Mouse (Mus musculus): ENCODE results near the gene Ankmy2.

The Ankmy2 gene

GRCm38 (mm10) chr12:36156637-36157303 is at the start of gene Ankmy2:
Gene Ankmy2 (plus strand): TSS chr12:36157114.
- DNase-seq (ENCODE audit: low spot score in 2 of 2): peak; percentile 88 to 91

GRCm38 (mm10) chr12:36108442-36108841 is 48.5 kb upstream of the Ankmy2 start:
- DNase-seq (ENCODE audit: low spot score in 2 of 2): no peak

GRCm38 (mm10) chr12:36110457-36110856 is 46.5 kb upstream of the Ankmy2 start:
- DNase-seq (ENCODE audit: low spot score in 2 of 2): no peak

- DNase-seq (ENCODE audit: low spot score in 2 of 2): no peak
Measured at GRCm38 (mm10) chr12:36111110-36111509, 45.8 kb upstream of the Ankmy2 start.

- DNase-seq (ENCODE audit: low spot score in 2 of 2): no peak
Measured at GRCm38 (mm10) chr12:36112081-36112480, 44.8 kb upstream of the Ankmy2 start.

GRCm38 (mm10) chr12:36117161-36117560 is 39.8 kb upstream of the Ankmy2 start:
- no peak for DNase-seq (ENCODE audit: low spot score in 2 of 2)

GRCm38 (mm10) chr12:36119244-36119643 is 37.7 kb upstream of the Ankmy2 start:
- no peak for DNase-seq (ENCODE audit: low spot score in 2 of 2)

- no peak for DNase-seq (ENCODE audit: low spot score in 2 of 2)
Measured at GRCm38 (mm10) chr12:36126049-36126448, 30.9 kb upstream of the Ankmy2 start.

GRCm38 (mm10) chr12:36129826-36130225 is 27.1 kb upstream of the Ankmy2 start:
- DNase-seq (ENCODE audit: low spot score in 2 of 2): no peak

GRCm38 (mm10) chr12:36132254-36132653 is 24.7 kb upstream of the Ankmy2 start:
- no peak for DNase-seq (ENCODE audit: low spot score in 2 of 2)

- DNase-seq (ENCODE audit: low spot score in 2 of 2): no peak
Measured at GRCm38 (mm10) chr12:36132668-36133067, 24.2 kb upstream of the Ankmy2 start.

- DNase-seq (ENCODE audit: low spot score in 2 of 2): no peak
Measured at GRCm38 (mm10) chr12:36133547-36133946, 23.4 kb upstream of the Ankmy2 start.

GRCm38 (mm10) chr12:36134111-36134510 is 22.8 kb upstream of the Ankmy2 start:
- no peak for DNase-seq (ENCODE audit: low spot score in 2 of 2)

GRCm38 (mm10) chr12:36135409-36135808 is 21.5 kb upstream of the Ankmy2 start:
- no peak for DNase-seq (ENCODE audit: low spot score in 2 of 2)

- DNase-seq (ENCODE audit: low spot score in 2 of 2): no peak
Measured at GRCm38 (mm10) chr12:36136285-36136684, 20.6 kb upstream of the Ankmy2 start.

- no peak for DNase-seq (ENCODE audit: low spot score in 2 of 2)
Measured at GRCm38 (mm10) chr12:36137192-36137591, 19.7 kb upstream of the Ankmy2 start.

- peak; percentile 23 to 28 for DNase-seq (ENCODE audit: low spot score in 2 of 2)
Measured at GRCm38 (mm10) chr12:36140401-36140800, 16.5 kb upstream of the Ankmy2 start.

GRCm38 (mm10) chr12:36146230-36147011 is 10.5 kb upstream of the Ankmy2 start:
- no peak for DNase-seq (ENCODE audit: low spot score in 2 of 2)

GRCm38 (mm10) chr12:36150265-36150664 is 6.6 kb upstream of the Ankmy2 start:
- peak in 1 of 2 experiments; percentile 9 for DNase-seq (ENCODE audit: low spot score in 2 of 2)

- DNase-seq (ENCODE audit: low spot score in 2 of 2): no peak
Measured at GRCm38 (mm10) chr12:36150737-36151136, 6.2 kb upstream of the Ankmy2 start.

GRCm38 (mm10) chr12:36155141-36155641 is 1.7 kb upstream of the Ankmy2 start:
- DNase-seq (ENCODE audit: low spot score in 2 of 2): peak; percentile 27 to 33

- DNase-seq (ENCODE audit: low spot score in 2 of 2): peak in 1 of 2 experiments; percentile 31
Measured at GRCm38 (mm10) chr12:36156101-36156636, 745 bp upstream of the Ankmy2 start.

GRCm38 (mm10) chr12:36157304-36157637 is 357 bp downstream of the Ankmy2 start:
- no peak for DNase-seq (ENCODE audit: low spot score in 2 of 2)

Measured in frontal cortex, postnatal 36 days (tissue).